Mouse (Mus musculus) embryonic facial prominence, embryonic 15.5 days (tissue): ENCODE measurements around the gene Senp8. TPM values are rescaled to one million over a fixed set of nuclear protein-coding genes. Genes with fewer than 3 reads are reported as not detected.
A peak's percentile ranks its signal among the peaks of the same experiment; 100 is the strongest.

Source experiments
- ATAC-seq: fragments of 200-750 bp; cut with Nextera tagmentation; 2 replicates; pipeline ENCODE4 v1.8.0; 2017; ENCODE audit warnings: low read depth, moderate TSS enrichment; ENCODE audit not compliant: insufficient number of reproducible peaks, low FRiP score, low TSS enrichment
- H3K27ac ChIP-seq: fragments of 300-500 bp; sonication (generic); replicated peaks from 2 replicates; pipeline ENCODE4 v1.5.1; 2015; ENCODE audit warnings: mild to moderate bottlenecking, inconsistent platforms
- H3K27me3 ChIP-seq: fragments of 300-500 bp; sonication (generic); 2 replicates; pipeline ENCODE4 v1.6.1; 2015; ENCODE audit warnings: inconsistent platforms
- H3K36me3 ChIP-seq: fragments of 300-500 bp; sonication (generic); 2 replicates; pipeline ENCODE4 v1.6.1; 2015; ENCODE audit warnings: mild to moderate bottlenecking, inconsistent platforms
- H3K4me1 ChIP-seq: fragments of 300-500 bp; sonication (generic); 2 replicates; pipeline ENCODE4 v1.6.1; 2015; ENCODE audit warnings: inconsistent platforms
- H3K4me2 ChIP-seq: fragments of 300-500 bp; sonication (generic); replicated peaks from 2 replicates; pipeline ENCODE4 v1.6.1; 2015; ENCODE audit warnings: mild to moderate bottlenecking, inconsistent platforms
- H3K4me3 ChIP-seq: fragments of 300-500 bp; sonication (generic); replicated peaks from 2 replicates; pipeline ENCODE4 v1.5.1; 2015; ENCODE audit warnings: mild to moderate bottlenecking, inconsistent platforms
- H3K9ac ChIP-seq: fragments of 300-500 bp; sonication (generic); 2 replicates; pipeline ENCODE4 v1.6.1; 2015; ENCODE audit warnings: inconsistent platforms
- H3K9me3 ChIP-seq: fragments of 300-500 bp; sonication (generic); replicated peaks from 2 replicates; pipeline ENCODE4 v1.6.1; 2016; ENCODE audit warnings: inconsistent platforms
- WGBS: fragments of 180-500 bp; shearing (Covaris S2); methylation state at CpG from one replicate; pipeline ENCODE4 v1.1.7; 2015; 5-methylcytosine and 5-hydroxymethylcytosine counted together
- polyA plus RNA-seq: library from polyadenylated mRNA; unstranded; fragments of >200 nt; fragmentation: Nextera tagmentation; extraction: Ambion mirVana; gene quantifications from 2 replicates; pipeline ENCODE4 v1.2.1, GENCODE M21; 2015

The Senp8 gene
- polyA plus RNA-seq, 1 experiment from 2014 or later = 9.4 TPM

GRCm38 (mm10) chr9:59709225-59709624 lies 41.3 kb downstream of the Senp8 start:
- no peaks in the 10 kb centered on the region for H3K36me3 ChIP-seq
- no peak for ATAC-seq
- H3K9ac ChIP-seq = no peak overlapping the region
- 76% methylated on average over 3 of the region's 3 CpGs for WGBS
- H3K27ac ChIP-seq = no peak overlapping the region
- H3K27me3 ChIP-seq = no peaks in the 10 kb centered on the region
- no peak overlapping the region for H3K4me3 ChIP-seq
- H3K4me2 ChIP-seq = no peak overlapping the region
- H3K4me1 ChIP-seq = no peaks in the 10 kb centered on the region
- H3K9me3 ChIP-seq = no peaks in the 10 kb centered on the region

DNA sequence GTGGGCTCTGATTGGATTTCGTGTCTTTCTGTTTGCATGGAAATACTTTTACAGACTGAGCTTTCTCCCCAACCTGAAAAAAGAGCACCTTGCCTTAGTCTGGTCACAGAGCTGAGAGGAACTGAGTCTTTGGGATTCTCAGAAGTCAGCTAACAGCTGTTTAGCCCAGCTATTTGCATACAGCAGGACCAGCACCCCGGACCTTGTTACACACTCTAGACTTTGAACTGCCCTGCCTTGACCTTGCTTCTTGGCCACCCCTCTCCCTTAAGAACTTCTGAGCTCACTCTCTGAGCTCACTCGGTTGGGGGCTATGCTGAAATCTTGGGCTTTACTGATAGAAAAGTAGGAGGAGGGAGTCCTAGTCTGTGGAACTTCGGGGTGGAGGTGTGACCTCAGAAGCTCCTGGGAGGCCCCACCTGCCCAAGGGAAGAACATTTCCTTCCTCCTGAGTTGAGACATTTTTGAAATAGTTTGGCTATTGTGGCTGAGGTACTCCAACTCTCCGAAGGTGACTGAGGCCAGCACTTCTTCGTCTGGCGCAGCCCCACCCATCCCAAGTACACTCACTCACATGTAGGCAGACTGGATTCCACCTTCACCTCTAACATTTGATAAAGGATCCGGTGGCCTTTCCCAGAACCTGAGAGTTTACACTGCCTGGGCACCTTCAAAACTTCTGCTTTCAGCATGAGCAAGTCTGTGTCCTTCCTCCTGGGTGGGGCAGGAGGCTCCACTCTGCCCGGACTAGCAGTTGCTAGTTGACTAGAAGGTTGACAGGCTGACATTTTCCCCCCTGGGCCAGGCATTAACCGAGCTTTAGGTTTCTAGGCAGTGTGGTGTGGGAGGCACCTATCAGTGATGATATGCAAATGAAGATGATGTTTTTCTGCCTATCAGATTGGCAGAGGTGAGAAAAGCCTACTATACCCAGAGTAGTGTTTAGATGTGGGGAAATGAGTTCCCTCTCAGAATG lies 43.4 kb downstream of the Senp8 start:
- H3K36me3 ChIP-seq = no peaks in the 10 kb centered on the region
- H3K27me3 ChIP-seq = no peaks in the 10 kb centered on the region
- H3K4me3 ChIP-seq = no peak overlapping the region
- H3K4me1 ChIP-seq = no peaks in the 10 kb centered on the region
- no peak for ATAC-seq
- H3K27ac ChIP-seq = no peak overlapping the region
- no peak overlapping the region for H3K4me2 ChIP-seq
- no peak overlapping the region for H3K9ac ChIP-seq
- WGBS = 50% methylated on average over 10 of the region's 10 CpGs
- no peaks in the 10 kb centered on the region for H3K9me3 ChIP-seq

- Histone ChIP-seq H3K36me3 (no peaks in the 10 kb centered on the region), H3K9ac (no peak overlapping the region), H3K4me3 (no peak overlapping the region), H3K27ac (no peak overlapping the region), H3K27me3 (no peaks in the 10 kb centered on the region), H3K4me2 (no peak overlapping the region), H3K9me3 (no peaks in the 10 kb centered on the region), H3K4me1 (0 out of 2 replicates have a peak, but pooled peaks cover 2% of the 10 kb centered on the region)
- 57% methylated on average over 6 of the region's 6 CpGs for WGBS
- no peak for ATAC-seq
Observed at GRCm38 (mm10) chr9:59703099-59703498, 47.4 kb downstream of the Senp8 start.

- H3K9me3 ChIP-seq = no peaks in the 10 kb centered on the region
- H3K27ac ChIP-seq = no peak overlapping the region
- no peak overlapping the region for H3K4me3 ChIP-seq
- 73% methylated on average over 7 of the region's 7 CpGs for WGBS
- 0 out of 2 replicates have a peak, but pooled peaks cover 2% of the 10 kb centered on the region for H3K4me1 ChIP-seq
- no peak overlapping the region for H3K4me2 ChIP-seq
- H3K36me3 ChIP-seq = no peaks in the 10 kb centered on the region
- H3K27me3 ChIP-seq = no peaks in the 10 kb centered on the region
- no peak overlapping the region for H3K9ac ChIP-seq
- ATAC-seq = no peak
Observed at GRCm38 (mm10) chr9:59701094-59701493, 49.4 kb downstream of the Senp8 start.

DNA sequence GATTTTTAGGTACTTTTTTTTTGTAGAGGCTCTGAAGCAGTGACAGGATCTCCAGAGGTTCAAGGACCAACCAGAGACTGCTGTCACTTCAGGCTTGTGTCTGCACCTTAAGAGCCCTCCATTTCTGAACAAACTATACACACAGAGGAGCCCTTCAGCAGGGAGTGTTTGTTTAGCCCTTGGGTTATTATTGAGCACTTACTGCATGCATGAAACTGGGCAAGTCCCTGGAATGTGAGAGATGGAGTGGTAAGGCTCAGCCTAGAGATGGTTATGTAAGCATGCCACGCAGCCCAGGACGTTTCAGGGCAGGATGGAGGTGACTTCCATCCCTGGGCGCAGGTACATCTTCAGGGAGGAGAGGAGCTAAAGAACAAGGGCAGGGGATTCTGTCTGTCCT lies 54.1 kb downstream of the Senp8 start:
- no peaks in the 10 kb centered on the region for H3K36me3 ChIP-seq
- H3K4me1 ChIP-seq = peaks cover 35% of the 10 kb centered on the region
- WGBS = 76% methylated on average over 3 of the region's 3 CpGs
- no peak overlapping the region for H3K27ac ChIP-seq
- no peak for ATAC-seq
- no peaks in the 10 kb centered on the region for H3K9me3 ChIP-seq
- no peak overlapping the region for H3K4me2 ChIP-seq
- no peak overlapping the region for H3K9ac ChIP-seq
- H3K4me3 ChIP-seq = no peak overlapping the region
- no peaks in the 10 kb centered on the region for H3K27me3 ChIP-seq

DNA sequence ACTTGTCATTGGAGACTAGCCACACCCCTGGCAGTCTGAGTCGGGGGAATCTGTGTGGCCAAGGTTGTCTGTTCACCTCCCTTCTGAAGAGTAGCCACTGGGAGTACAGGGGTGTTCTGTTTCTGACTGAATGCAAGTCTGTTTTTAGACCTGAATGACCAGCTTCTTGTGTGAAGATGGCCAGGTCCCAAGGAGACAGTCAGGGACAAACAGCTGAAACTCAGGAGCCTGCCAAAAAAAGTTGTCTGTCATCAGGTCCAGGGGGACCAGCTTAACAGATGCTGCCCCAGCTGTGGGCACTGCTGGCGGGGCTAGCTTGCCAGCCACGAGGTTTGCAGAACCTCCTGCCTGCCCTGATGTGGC lies 55.1 kb downstream of the Senp8 start:
- WGBS = 15% methylated on average over 3 of the region's 3 CpGs
- no peak overlapping the region for H3K9ac ChIP-seq
- peak; percentile 19; the same call in 1 of the 2 replicates for ATAC-seq

DNA sequence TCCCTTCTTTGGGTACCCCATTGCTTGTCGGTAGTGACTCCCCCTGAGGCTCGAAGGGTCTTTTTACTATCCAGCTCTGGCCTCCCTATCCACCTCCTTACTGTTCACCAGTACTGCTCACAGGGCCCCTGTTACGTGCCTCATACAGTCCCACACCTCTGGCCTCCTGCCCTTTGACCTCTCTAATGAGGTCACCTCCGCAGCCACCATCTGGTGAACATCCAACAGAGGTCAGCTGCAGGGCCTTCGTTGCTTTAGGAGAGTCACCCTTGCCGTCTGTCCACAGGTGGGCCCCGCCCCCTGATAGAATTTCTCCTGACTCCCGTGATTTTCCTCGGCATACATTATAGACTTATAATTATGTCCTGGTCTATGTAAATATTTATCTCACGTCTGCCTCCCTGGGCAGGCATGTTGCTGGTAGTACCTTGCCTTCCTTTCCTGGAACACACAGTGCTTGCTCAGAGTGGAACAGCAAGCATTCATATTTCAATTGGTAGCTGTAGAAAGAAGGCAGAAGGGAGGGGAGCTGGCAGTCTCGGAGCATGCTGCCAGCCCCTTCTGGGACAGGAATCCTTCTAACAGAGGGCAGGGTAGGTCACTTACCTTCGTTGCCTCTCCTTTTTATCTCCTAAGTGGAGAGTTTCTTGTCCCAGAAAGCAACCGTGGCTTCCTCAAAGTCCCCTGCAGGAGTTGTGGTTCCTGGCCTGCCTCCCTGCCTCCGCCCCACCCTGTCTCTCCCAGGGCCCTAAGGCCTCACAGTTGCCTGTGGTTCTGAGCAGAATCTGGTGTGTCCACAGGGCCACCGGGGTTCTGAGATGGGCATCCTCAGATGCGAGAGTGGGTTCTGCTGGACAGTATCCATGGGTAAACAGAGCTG lies 55.7 kb downstream of the Senp8 start:
- Histone ChIP-seq H3K9me3 (no peaks in the 10 kb centered on the region), H3K4me1 (peaks cover 33% of the 10 kb centered on the region), H3K27ac (peak overlapping the region; percentile 65), H3K4me2 (no peak overlapping the region), H3K36me3 (no peaks in the 10 kb centered on the region), H3K27me3 (no peaks in the 10 kb centered on the region), H3K4me3 (no peak overlapping the region), H3K9ac (no peak overlapping the region)
- peak; percentile 30; the same call in 1 of the 2 replicates for ATAC-seq
- 36% methylated on average over 16 of the region's 16 CpGs for WGBS

More for the DNA sequence above, 55.1 kb downstream of the Senp8 start:
- peak overlapping the region; percentile 65 for H3K27ac ChIP-seq
- no peaks in the 10 kb centered on the region for H3K27me3 ChIP-seq
- H3K4me3 ChIP-seq = no peak overlapping the region
- H3K4me2 ChIP-seq = no peak overlapping the region
- H3K4me1 ChIP-seq = peaks cover 33% of the 10 kb centered on the region
- no peaks in the 10 kb centered on the region for H3K9me3 ChIP-seq
- H3K36me3 ChIP-seq = no peaks in the 10 kb centered on the region

- Histone ChIP-seq H3K36me3 (no peaks in the 10 kb centered on the region), H3K9me3 (no peaks in the 10 kb centered on the region), H3K4me3 (peak overlapping the region; percentile 37), H3K27me3 (no peaks in the 10 kb centered on the region), H3K9ac (no peak overlapping the region), H3K27ac (peak overlapping the region; percentile 90), H3K4me2 (peak overlapping the region; percentile 77), H3K4me1 (peaks cover 36% of the 10 kb centered on the region)
- peak; percentile 67 for ATAC-seq
- WGBS = 18% methylated on average over 9 of the region's 9 CpGs
Observed at GRCm38 (mm10) chr9:59692145-59692544, 58.4 kb downstream of the Senp8 start.

GRCm38 (mm10) chr9:59691635-59692094 lies 58.8 kb downstream of the Senp8 start:
- H3K27ac ChIP-seq = peak overlapping the region; percentile 90
- no peaks in the 10 kb centered on the region for H3K9me3 ChIP-seq
- H3K4me3 ChIP-seq = peak overlapping the region; percentile 37
- WGBS = 4% methylated on average over 23 of the region's 23 CpGs
- peaks cover 36% of the 10 kb centered on the region for H3K4me1 ChIP-seq
- no peak overlapping the region for H3K9ac ChIP-seq
- peak overlapping the region; percentile 77 for H3K4me2 ChIP-seq
- ATAC-seq = peak; percentile 87
- H3K27me3 ChIP-seq = no peaks in the 10 kb centered on the region
- no peaks in the 10 kb centered on the region for H3K36me3 ChIP-seq

GRCm38 (mm10) chr9:59687416-59688046 lies 63.0 kb downstream of the Senp8 start:
- Histone ChIP-seq H3K27ac (no peak overlapping the region), H3K27me3 (no peaks in the 10 kb centered on the region), H3K9ac (no peak overlapping the region), H3K4me2 (no peak overlapping the region), H3K4me1 (peaks cover 15% of the 10 kb centered on the region), H3K4me3 (no peak overlapping the region), H3K9me3 (no peaks in the 10 kb centered on the region), H3K36me3 (no peaks in the 10 kb centered on the region)
- no peak for ATAC-seq
- 39% methylated on average over 6 of the region's 6 CpGs for WGBS
